Mouse (Mus musculus): ENCODE data around the gene Asah2.

- TF ChIP-seq CTCF (IDR thresholded peaks at IDR 0.05; ENCODE audit: low read depth) (no peak; the same call in 1 of the 2 replicates), EP300 (optimal IDR thresholded peaks at IDR 0.05) (no peak)
Observed at GRCm38 (mm10) chr19:32152529-32152928, 44.5 kb upstream of the Asah2 start.

Measured in stomach, postnatal 0 days (tissue).